Mouse (Mus musculus) olfactory bulb, adult 2 months (tissue): ENCODE results near the gene Lcat.

Experiments used
- CTCF ChIP-seq: fragments of 200-500 bp; IDR thresholded peaks from 2 replicates; pipeline ENCODE4 v1.5.1; 2012; ENCODE audit warnings: low read depth, mild to moderate bottlenecking, low read length, moderate library complexity; ENCODE audit not compliant: insufficient read depth
- POLR2A ChIP-seq: fragments of 200-500 bp; IDR thresholded peaks from 2 replicates; pipeline ENCODE4 v1.6.1; 2012; ENCODE audit warnings: mild to moderate bottlenecking, low read depth, low read length, moderate library complexity; ENCODE audit not compliant: insufficient read depth

- TF ChIP-seq CTCF: no peak
- no peak for TF ChIP-seq POLR2A
Observed at GRCm38 (mm10) chr8:105961536-105961935, 18.4 kb upstream of the Lcat start.
